In the genomic region with DNA sequence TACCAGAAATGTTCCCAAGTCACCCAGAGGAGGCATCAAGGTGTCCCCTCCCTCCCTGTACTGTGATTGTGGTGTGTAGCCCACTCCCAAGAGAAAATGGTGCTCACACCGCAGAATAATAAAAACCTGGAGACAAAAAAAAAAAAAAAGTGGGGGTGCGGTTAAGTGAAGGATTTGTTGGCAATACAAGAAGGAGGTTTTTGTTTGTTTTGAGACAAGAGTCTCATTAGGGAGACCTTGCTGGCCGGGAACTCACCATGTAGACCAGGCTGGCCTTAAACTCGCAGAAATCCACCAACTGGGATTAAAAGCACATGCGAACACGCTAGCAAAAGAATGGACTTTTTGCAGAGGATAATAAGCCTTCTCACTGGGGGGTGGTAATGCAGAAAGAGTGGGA, we compare ENCODE assay signal across 8 mouse cellular contexts. TPM values are rescaled to one million over a fixed set of nuclear protein-coding genes. Genes with fewer than 3 reads are reported as not detected.
A peak's percentile ranks its signal among the peaks of the same experiment; 100 is the strongest.
DNase-seq lines count a peak whose midpoint lies in the region; ATAC-seq and TF ChIP-seq lines count a peak whose summit lies in the region.

A gene (plus strand): TSS at position 301 of the 400 bp plus-strand sequence.

- 26% methylated on average over 6 of the region's 6 CpGs for WGBS in embryonic facial prominence, embryonic 13.5 days
- WGBS in hindbrain, postnatal 0 days = 34% methylated on average over 6 of the region's 6 CpGs
- WGBS in midbrain, embryonic 16.5 days = 19% methylated on average over 6 of the region's 6 CpGs

- H3K4me1 ChIP-seq in embryonic facial prominence, embryonic 13.5 days = peaks cover 14% of the 10 kb centered on the region
- H3K4me1 ChIP-seq in hindbrain, postnatal 0 days (ENCODE audit: insufficient read depth, low read length) = no peaks in the 10 kb centered on the region
- peaks cover 6% of the 10 kb centered on the region for H3K4me1 ChIP-seq in midbrain, embryonic 16.5 days (ENCODE audit: control insufficient read depth, insufficient read depth, low read length)

- no peak for TF ChIP-seq CTCF in layer of hippocampus, adult 2 months (conservative IDR thresholded peaks at IDR 0.05)
- TF ChIP-seq CTCF in hindbrain, postnatal 0 days (IDR thresholded peaks at IDR 0.05; ENCODE audit: low read depth) = no peak

- intact Hi-C loops in left cerebral cortex, postnatal 14 days (cut with DNase I) = no loop called here

- H3K9ac ChIP-seq in embryonic facial prominence, embryonic 13.5 days = peak within 1 kb of the TSS; percentile 81
- H3K9ac ChIP-seq in hindbrain, postnatal 0 days (replicated peaks; ENCODE audit: low read length) = peak within 1 kb of the TSS; percentile 72
- peak within 1 kb of the TSS; percentile 85 for H3K9ac ChIP-seq in midbrain, embryonic 16.5 days (ENCODE audit: low read depth, low read length)

- peaks cover 16% of the 10 kb centered on the region for H3K36me3 ChIP-seq in embryonic facial prominence, embryonic 13.5 days
- no peaks in the 10 kb centered on the region for H3K36me3 ChIP-seq in hindbrain, postnatal 0 days (ENCODE audit: insufficient read depth, low read length)
- H3K36me3 ChIP-seq in midbrain, embryonic 16.5 days (ENCODE audit: control insufficient read depth, insufficient read depth, low read length) = no peaks in the 10 kb centered on the region

- H3K27ac ChIP-seq in layer of hippocampus, adult 2 months = peak within 1 kb of the TSS; percentile 48; the same call in 1 of the 2 replicates
- H3K27ac ChIP-seq in embryonic facial prominence, embryonic 13.5 days = no peak within 1 kb of the TSS
- H3K27ac ChIP-seq in hindbrain, postnatal 0 days = peak within 1 kb of the TSS; percentile 50; the same call in 1 of the 2 replicates
- H3K27ac ChIP-seq in midbrain, embryonic 16.5 days (ENCODE audit: low read length) = peak within 1 kb of the TSS; percentile 39; the same call in 1 of the 2 replicates

- peak within 1 kb of the TSS; percentile 96 for H3K4me2 ChIP-seq in embryonic facial prominence, embryonic 13.5 days
- peak within 1 kb of the TSS; percentile 95 for H3K4me2 ChIP-seq in hindbrain, postnatal 0 days (ENCODE audit: low read depth, low read length)
- peak within 1 kb of the TSS; percentile 94 for H3K4me2 ChIP-seq in midbrain, embryonic 16.5 days (ENCODE audit: low read length)

- DNase-seq in layer of hippocampus, adult 2 months (ENCODE audit: low spot score in 2 of 2) = no peak
- no peak for DNase-seq in layer of hippocampus, adult 9-11 months
- no peak for DNase-seq in hindbrain, postnatal 0 days (ENCODE audit: low spot score)
- no peak for DNase-seq in layer of hippocampus, postnatal 25 days (ENCODE audit: extremely low spot score in 1 of 2, low spot score in 1 of 2)
- DNase-seq in left cerebral cortex, adult 11 months (ENCODE audit: low spot score) = no peak
- DNase-seq in left cerebral cortex, postnatal 14 days (ENCODE audit: low spot score in 2 of 2) = no peak

- peak within 1 kb of the TSS; percentile 56 for H3K4me3 ChIP-seq in layer of hippocampus, adult 2 months
- H3K4me3 ChIP-seq in embryonic facial prominence, embryonic 13.5 days = peak within 1 kb of the TSS; percentile 71
- peak within 1 kb of the TSS; percentile 67 for H3K4me3 ChIP-seq in hindbrain, postnatal 0 days (ENCODE audit: low read length)
- peak within 1 kb of the TSS; percentile 75 for H3K4me3 ChIP-seq in midbrain, embryonic 16.5 days (ENCODE audit: low read depth, low read length)

- peaks cover 34% of the 10 kb centered on the region for H3K27me3 ChIP-seq in embryonic facial prominence, embryonic 13.5 days
- no peaks in the 10 kb centered on the region for H3K27me3 ChIP-seq in hindbrain, postnatal 0 days (ENCODE audit: insufficient read depth, low read length)
- H3K27me3 ChIP-seq in midbrain, embryonic 16.5 days (ENCODE audit: control insufficient read depth, insufficient read depth, low read depth, low read length) = peaks cover 14% of the 10 kb centered on the region

- H3K9me3 ChIP-seq in embryonic facial prominence, embryonic 13.5 days = no peaks in the 10 kb centered on the region
- no peaks in the 10 kb centered on the region for H3K9me3 ChIP-seq in hindbrain, postnatal 0 days (ENCODE audit: low read length)
- H3K9me3 ChIP-seq in midbrain, embryonic 16.5 days (replicated peaks; ENCODE audit: control insufficient read depth, low read length, poor library complexity, severe bottlenecking) = no peaks in the 10 kb centered on the region

- ATAC-seq in embryonic facial prominence, embryonic 13.5 days (ENCODE audit: insufficient number of reproducible peaks, insufficient read depth, low FRiP score, low TSS enrichment, low read depth) = no peak
- no peak for ATAC-seq in hindbrain, postnatal 0 days
- no peak for ATAC-seq in midbrain, embryonic 16.5 days

RNA-seq across cellular contexts. Expression of the gene that starts here (rescaled TPM):
- total RNA-seq in layer of hippocampus, adult 2 months (2021) = 1 to 10 TPM in 1 of 2 experiments, under 1 TPM in 1; 0.98 to 1.2 TPM
- 6.0 and 6.7 TPM in 2 replicates for polyA plus RNA-seq in embryonic facial prominence, embryonic 13.5 days (2015; fragmentation: Nextera tagmentation; extraction: Ambion mirVana)
- total RNA-seq in hindbrain, postnatal 0 days (2014; rRNA removed) = 12.6 and 14.1 TPM in 2 replicates
- polyA plus RNA-seq in hindbrain, postnatal 0 days (2015; fragmentation: Nextera tagmentation; extraction: Ambion mirVana) = 8.7 and 9.2 TPM in 2 replicates
- 9.0 and 10.8 TPM in 2 replicates for polyA plus RNA-seq in midbrain, embryonic 16.5 days (2015; fragmentation: Nextera tagmentation; extraction: Ambion mirVana)
- total RNA-seq in layer of hippocampus, postnatal 25 days (2021) = 1 to 10 TPM; 1.5 to 1.6 TPM
- 1 to 10 TPM; 1.3 to 2.1 TPM for total RNA-seq in left cerebral cortex, postnatal 14 days (2021)
